Mouse (Mus musculus): ENCODE results near the gene Cxcr5.

GRCm38 (mm10) chr9:44477339-44478228, 84.1 kb downstream of the Cxcr5 start:
- peak; percentile 93 for TF ChIP-seq CTCF (IDR thresholded peaks at IDR 0.05)
- no peak for TF ChIP-seq EP300 (IDR thresholded peaks at IDR 0.05)

Data from lung, postnatal 0 days (tissue).